Mouse (Mus musculus): ENCODE results near the gene Amt. TPM values are rescaled to one million over a fixed set of nuclear protein-coding genes. Genes with fewer than 3 reads are reported as not detected.

The Amt gene
- total RNA-seq (2021) = 10 to 100 TPM; 32.1 to 38.0 TPM
- long read RNA-seq, experiment 1, partial matches to known transcripts = 0 of 4 reads
- long read RNA-seq, experiment 1, other reads (novel, unspliced or antisense) = 2 of 4 reads
- long read RNA-seq, experiment 2, partial matches to known transcripts = 1 of 14 reads
- long read RNA-seq, experiment 2, other reads (novel, unspliced or antisense) = 9 of 14 reads

DNA sequence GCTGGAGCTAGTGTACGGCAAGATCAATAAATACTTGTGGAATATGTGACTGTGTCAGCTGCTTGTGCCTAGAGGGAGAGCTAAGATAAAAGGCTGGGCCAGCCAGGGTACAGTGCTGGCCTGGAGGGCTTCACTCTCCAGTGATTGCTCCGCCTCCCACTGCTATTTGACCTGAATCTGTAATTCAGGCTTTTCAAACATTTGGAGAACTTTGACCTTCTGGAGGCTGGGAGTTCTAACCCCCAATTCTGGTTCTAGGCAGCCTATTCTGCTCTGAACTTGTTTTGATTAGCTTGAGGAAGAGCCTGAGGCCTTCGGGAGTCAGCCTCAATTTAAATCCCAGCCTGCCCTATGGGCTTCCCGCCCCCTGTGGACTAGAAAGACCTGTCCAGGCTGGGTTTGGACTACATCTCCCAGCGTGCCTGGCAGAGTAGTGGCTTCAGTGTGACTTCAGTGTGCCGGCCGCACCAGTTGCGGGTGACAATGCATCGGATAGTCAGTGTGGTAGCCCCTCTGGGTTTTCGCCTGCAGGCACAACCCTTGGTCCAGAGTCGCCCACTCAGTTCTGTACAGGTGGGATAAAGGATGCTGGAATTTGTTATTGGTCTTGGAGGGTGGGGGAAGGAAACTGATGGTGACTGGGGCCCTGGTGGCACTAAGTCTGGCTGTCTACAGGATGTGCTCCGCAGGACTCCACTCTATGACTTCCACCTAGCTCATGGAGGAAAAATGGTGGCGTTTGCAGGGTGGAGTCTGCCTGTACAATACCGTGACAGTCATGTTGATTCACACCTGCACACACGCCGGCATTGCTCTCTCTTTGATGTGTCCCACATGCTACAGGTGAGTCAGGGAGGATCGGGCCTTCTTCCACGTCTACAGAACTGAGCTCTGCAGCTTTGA, at the start of gene Amt:
Gene Amt (plus strand): TSS at position 401 of the 903 bp plus-strand sequence.
- no peak for TF ChIP-seq CTCF (IDR thresholded peaks at IDR 0.05)
- peak; percentile 21 to 30 for DNase-seq (ENCODE audit: extremely low spot score in 1 of 2, low spot score in 2 of 2)
- peak within 1 kb of the TSS; percentile 60 for H3K27ac ChIP-seq
- H3K4me3 ChIP-seq = peak within 1 kb of the TSS; percentile 44
- intact Hi-C loops (cut with DNase I) = no loop called here

GRCm38 (mm10) chr9:108248957-108249356, 47.7 kb upstream of the Amt start:
- no peak for DNase-seq (ENCODE audit: extremely low spot score in 1 of 2, low spot score in 2 of 2)
- Histone ChIP-seq H3K27ac (no peak overlapping the region), H3K4me3 (no peak overlapping the region)
- intact Hi-C loops (cut with DNase I) = no loop called here
- no peak for TF ChIP-seq CTCF (IDR thresholded peaks at IDR 0.05)

DNA sequence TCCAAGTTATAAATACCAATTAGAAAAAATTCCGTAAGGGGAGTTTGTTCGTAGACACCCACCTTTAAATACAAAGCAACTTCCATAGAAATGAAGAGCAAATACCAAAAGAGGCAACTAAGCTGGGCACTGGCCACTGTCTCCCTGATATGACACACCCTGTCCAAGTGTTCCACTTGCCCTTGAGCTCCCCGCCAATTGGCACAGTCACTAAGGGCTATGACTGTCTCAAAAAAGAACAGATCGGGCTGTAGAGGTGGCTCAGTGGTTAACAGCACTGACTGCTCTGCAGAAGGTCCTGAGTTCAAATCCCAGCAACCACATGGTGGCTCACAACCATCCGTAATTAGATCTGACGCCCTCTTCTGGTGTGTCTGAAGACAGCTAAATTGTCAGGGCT, 44.8 kb upstream of the Amt start:
- Histone ChIP-seq H3K4me3 (no peak overlapping the region), H3K27ac (no peak overlapping the region)
- intact Hi-C loops (cut with DNase I) = no loop called here
- TF ChIP-seq CTCF (IDR thresholded peaks at IDR 0.05) = no peak
- no peak for DNase-seq (ENCODE audit: extremely low spot score in 1 of 2, low spot score in 2 of 2)

DNA sequence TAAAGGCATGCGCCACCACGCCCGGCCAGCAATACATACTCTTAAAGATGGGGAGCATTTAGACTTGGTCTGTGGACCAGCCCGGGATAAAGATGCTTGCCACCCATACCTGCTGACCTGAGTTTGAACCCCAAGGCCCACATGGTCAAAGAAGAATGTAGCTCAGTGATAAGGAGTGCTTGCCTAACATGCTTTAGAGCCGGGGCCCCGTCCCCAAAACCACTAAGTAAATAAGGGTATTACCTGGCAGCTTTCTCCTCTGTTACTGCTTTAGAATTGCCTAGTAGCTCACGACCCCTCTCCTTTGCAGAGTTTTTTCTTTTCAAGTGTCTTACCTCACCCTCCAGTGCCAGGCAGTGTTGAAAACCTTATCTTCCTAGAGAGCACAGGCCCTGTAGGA, 43.9 kb upstream of the Amt start:
- no peak for DNase-seq (ENCODE audit: extremely low spot score in 1 of 2, low spot score in 2 of 2)
- Histone ChIP-seq H3K4me3 (no peak overlapping the region), H3K27ac (no peak overlapping the region)
- intact Hi-C loops (cut with DNase I) = no loop called here
- TF ChIP-seq CTCF (IDR thresholded peaks at IDR 0.05) = no peak

GRCm38 (mm10) chr9:108260526-108260925, 36.1 kb upstream of the Amt start:
- H3K27ac ChIP-seq = no peak overlapping the region
- no peak overlapping the region for H3K4me3 ChIP-seq
- DNase-seq (ENCODE audit: extremely low spot score in 1 of 2, low spot score in 2 of 2) = no peak
- TF ChIP-seq CTCF (IDR thresholded peaks at IDR 0.05) = no peak
- intact Hi-C loops (cut with DNase I) = no loop called here

DNA sequence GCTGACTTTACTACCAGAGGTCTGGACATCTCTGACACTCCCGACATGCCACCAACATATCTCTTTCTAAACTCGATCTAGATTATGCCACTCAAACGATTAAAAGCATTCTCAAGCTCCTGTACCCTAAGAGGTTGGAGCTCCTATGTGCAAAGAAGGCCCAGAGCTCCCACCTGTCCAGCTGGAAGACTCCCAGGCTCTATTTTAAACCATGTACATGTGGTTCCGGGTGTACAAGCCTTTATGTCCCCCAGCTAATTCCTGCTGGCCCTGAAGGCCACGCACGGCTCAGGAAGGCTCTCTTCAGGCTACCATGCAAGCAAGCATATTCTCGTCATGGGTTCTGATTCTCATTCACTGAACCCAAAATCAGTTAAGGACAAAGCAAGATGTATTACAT, 34.8 kb upstream of the Amt start:
- no peak for DNase-seq (ENCODE audit: extremely low spot score in 1 of 2, low spot score in 2 of 2)
- H3K27ac ChIP-seq = no peak overlapping the region
- intact Hi-C loops (cut with DNase I) = no loop called here
- TF ChIP-seq CTCF (IDR thresholded peaks at IDR 0.05) = no peak
- H3K4me3 ChIP-seq = peak overlapping the region; percentile 98

- Histone ChIP-seq H3K27ac (peak overlapping the region; percentile 94), H3K4me3 (peak overlapping the region; percentile 98)
- TF ChIP-seq CTCF (IDR thresholded peaks at IDR 0.05) = no peak
- no peak for DNase-seq (ENCODE audit: extremely low spot score in 1 of 2, low spot score in 2 of 2)
- intact Hi-C loops (cut with DNase I) = no loop called here
These were observed 34.1 kb upstream of the Amt start for GRCm38 (mm10) chr9:108262494-108263049.

- Histone ChIP-seq H3K27ac (peak overlapping the region; percentile 94), H3K4me3 (peak overlapping the region; percentile 98)
- no peak for TF ChIP-seq CTCF (IDR thresholded peaks at IDR 0.05)
- intact Hi-C loops (cut with DNase I) = no loop called here
- peak; percentile 37 to 50 for DNase-seq (ENCODE audit: extremely low spot score in 1 of 2, low spot score in 2 of 2)
These were observed 33.4 kb upstream of the Amt start for GRCm38 (mm10) chr9:108263131-108263681.

- no peak for TF ChIP-seq CTCF (IDR thresholded peaks at IDR 0.05)
- peak within 1 kb of the TSS; percentile 98 for H3K4me3 ChIP-seq
- peak; percentile 98 to 99 for DNase-seq (ENCODE audit: extremely low spot score in 1 of 2, low spot score in 2 of 2)
- intact Hi-C loops (cut with DNase I) = no loop called here
- H3K27ac ChIP-seq = peak within 1 kb of the TSS; percentile 94
These were observed 32.9 kb upstream of the Amt start, which contains the start of gene Dag1 for GRCm38 (mm10) chr9:108263690-108264190. TSS of gene Dag1 (minus strand) at chr9:108263958.

GRCm38 (mm10) chr9:108264191-108264921, 32.3 kb upstream of the Amt start:
- intact Hi-C loops (cut with DNase I) = no loop called here
- Histone ChIP-seq H3K27ac (peak overlapping the region; percentile 85), H3K4me3 (peak overlapping the region; percentile 98)
- TF ChIP-seq CTCF (IDR thresholded peaks at IDR 0.05) = no peak
- DNase-seq (ENCODE audit: extremely low spot score in 1 of 2, low spot score in 2 of 2) = no peak

DNA sequence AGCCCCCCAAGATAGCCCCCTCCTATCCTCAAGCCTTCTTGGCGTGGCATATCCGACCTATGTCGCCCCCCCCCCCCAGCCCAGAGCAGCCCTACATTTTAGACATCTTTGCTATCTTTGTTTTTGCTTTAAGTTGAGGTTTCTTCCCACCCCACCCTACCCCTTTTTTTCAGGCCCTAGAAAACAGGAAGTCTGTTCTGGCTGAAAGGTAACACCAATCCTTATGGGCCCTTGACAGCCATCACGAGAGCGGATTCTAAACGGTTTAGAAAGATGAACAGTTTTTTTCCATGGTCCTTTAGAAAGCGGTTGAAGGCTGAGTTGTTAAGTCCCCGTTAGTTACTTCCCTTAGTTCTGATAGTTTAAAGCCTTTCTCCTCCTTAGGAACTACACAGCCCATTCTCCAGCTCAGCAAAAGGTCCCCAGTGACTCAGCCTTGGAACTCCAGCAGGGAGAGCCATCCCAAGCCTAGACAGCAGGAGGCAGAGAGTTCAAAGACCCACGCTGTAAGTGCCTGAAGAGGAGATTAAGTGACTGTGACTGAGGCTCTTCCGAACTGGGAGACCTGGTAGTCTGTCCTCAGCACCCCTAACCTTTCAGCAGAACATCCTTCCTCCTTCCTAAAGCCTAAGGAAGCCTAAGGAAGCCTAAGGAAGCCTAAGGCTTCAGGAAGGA, 30.3 kb upstream of the Amt start:
- intact Hi-C loops (cut with DNase I) = no loop called here
- TF ChIP-seq CTCF (IDR thresholded peaks at IDR 0.05) = no peak
- Histone ChIP-seq H3K27ac (no peak overlapping the region), H3K4me3 (no peak overlapping the region)
- DNase-seq (ENCODE audit: extremely low spot score in 1 of 2, low spot score in 2 of 2) = no peak

Data from left cerebral cortex, adult 2 months (tissue).